ENCODE assay signal across 9 mouse cellular contexts in genomic region chr2:48539465-48540055, GRCm38 (mm10).
A peak's percentile ranks its signal among the peaks of the same experiment; 100 is the strongest.
DNase-seq lines count a peak whose midpoint lies in the region; ATAC-seq and TF ChIP-seq lines count a peak whose summit lies in the region.
"Had no signal": no experiment of that assay in that cellular context is flagged by ENCODE, and none has a peak within 500 bp of the region (broad histone marks: within the 10 kb centered on the region; RNA-seq: fewer than 3 reads in every experiment).

No protein-coding gene starts in this region.

- intact Hi-C loops in left cerebral cortex, postnatal 36 days (cut with DNase I): no loop called here

- H3K27me3 ChIP-seq in forebrain, embryonic 16.5 days (replicated peaks; ENCODE audit: control insufficient read depth, insufficient read depth, low read length): no peaks in the 10 kb centered on the region
- H3K27me3 ChIP-seq in hindbrain, postnatal 0 days (ENCODE audit: insufficient read depth, low read length): no peaks in the 10 kb centered on the region
- no peaks in the 10 kb centered on the region for H3K27me3 ChIP-seq in midbrain, embryonic 10.5 days (ENCODE audit: low read depth, poor library complexity, severe bottlenecking)

- H3K4me2 ChIP-seq in forebrain, embryonic 16.5 days (ENCODE audit: low read length): peak overlapping the region; percentile 61
- peak overlapping the region; percentile 54 for H3K4me2 ChIP-seq in hindbrain, postnatal 0 days (ENCODE audit: low read depth, low read length)

- no peak overlapping the region for H3K9ac ChIP-seq in forebrain, embryonic 16.5 days (replicated peaks; ENCODE audit: low read depth, low read length)
- H3K9ac ChIP-seq in hindbrain, postnatal 0 days (replicated peaks; ENCODE audit: low read length): no peak overlapping the region

- WGBS in forebrain, embryonic 16.5 days: 56% methylated on average over 4 of the region's 4 CpGs
- 60% methylated on average over 4 of the region's 4 CpGs for WGBS in hindbrain, postnatal 0 days
- 73% methylated on average over 4 of the region's 4 CpGs for WGBS in midbrain, embryonic 10.5 days

- H3K27ac ChIP-seq in forebrain, embryonic 16.5 days (ENCODE audit: low read length): peak overlapping the region; percentile 18; the same call in 1 of the 2 replicates
- H3K27ac ChIP-seq in hindbrain, postnatal 0 days: no peak overlapping the region
- H3K27ac ChIP-seq in midbrain, embryonic 10.5 days (replicated peaks): peak overlapping the region; percentile 80

- H3K4me1 ChIP-seq in forebrain, embryonic 16.5 days (replicated peaks; ENCODE audit: control insufficient read depth, insufficient read depth, low read length): peaks cover 13% of the 10 kb centered on the region
- peaks cover 3% of the 10 kb centered on the region for H3K4me1 ChIP-seq in hindbrain, postnatal 0 days (ENCODE audit: insufficient read depth, low read length)
- H3K4me1 ChIP-seq in midbrain, embryonic 10.5 days: peaks cover 26% of the 10 kb centered on the region

- H3K4me3 ChIP-seq in forebrain, embryonic 16.5 days (replicated peaks; ENCODE audit: low read length): no peak overlapping the region
- no peak overlapping the region for H3K4me3 ChIP-seq in hindbrain, postnatal 0 days (ENCODE audit: low read length)
- H3K4me3 ChIP-seq in midbrain, embryonic 10.5 days: peak overlapping the region; percentile 44; the same call in 1 of the 2 replicates
- H3K4me3 ChIP-seq: myocyte had no signal

- no peak for TF ChIP-seq CTCF in hindbrain, postnatal 0 days (IDR thresholded peaks at IDR 0.05; ENCODE audit: low read depth)

- DNase-seq in embryo, embryonic 9.5 days (ENCODE audit: extremely low spot score): peak; percentile 9
- no peak for DNase-seq in embryo, embryonic 11 days
- no peak for DNase-seq in hindbrain, postnatal 0 days (ENCODE audit: low spot score)
- DNase-seq in midbrain, embryonic 10.5 days (ENCODE audit: low spot score): no peak
- DNase-seq in left cerebral cortex, postnatal 36 days (ENCODE audit: low spot score in 2 of 2): no peak
- DNase-seq in layer of hippocampus, adult 9-10 months (ENCODE audit: low spot score): no peak
- no peak for DNase-seq in yolk sac, embryonic 10.5 days (ENCODE audit: low spot score)

- H3K36me3 ChIP-seq in forebrain, embryonic 16.5 days (ENCODE audit: control insufficient read depth, insufficient read depth): no peaks in the 10 kb centered on the region
- H3K36me3 ChIP-seq in hindbrain, postnatal 0 days (ENCODE audit: insufficient read depth, low read length): no peaks in the 10 kb centered on the region
- no peaks in the 10 kb centered on the region for H3K36me3 ChIP-seq in midbrain, embryonic 10.5 days

- H3K9me3 ChIP-seq in forebrain, embryonic 16.5 days (ENCODE audit: control insufficient read depth, low read length): no peaks in the 10 kb centered on the region
- no peaks in the 10 kb centered on the region for H3K9me3 ChIP-seq in hindbrain, postnatal 0 days (ENCODE audit: low read length)
- no peaks in the 10 kb centered on the region for H3K9me3 ChIP-seq in midbrain, embryonic 10.5 days (replicated peaks)

- ATAC-seq in forebrain, embryonic 16.5 days: peak; percentile 5
- ATAC-seq in hindbrain, postnatal 0 days: no peak
